Mouse (Mus musculus) liver, adult 2 months (tissue): ENCODE data around the gene Mdc1. TPM values are rescaled to one million over a fixed set of nuclear protein-coding genes. Genes with fewer than 3 reads are reported as not detected.

Experiments
- DNase-seq: peaks from one replicate; pipeline ENCODE4 v3.0.0-alpha.2; 2011; ENCODE audit warnings: low read depth, low spot score; ENCODE audit errors: extremely low read depth
- H3K27ac ChIP-seq: fragments of 200-500 bp; replicated peaks from 2 replicates; pipeline ENCODE4 v1.5.1; 2012; ENCODE audit warnings: low read depth, mild to moderate bottlenecking, control low read depth, inconsistent platforms, low read length; ENCODE audit not compliant: insufficient read depth
- H3K27me3 ChIP-seq: fragments of 200-500 bp; 2 replicates; pipeline ENCODE4 v1.6.1; 2012; ENCODE audit warnings: mild to moderate bottlenecking, moderate library complexity, low read length, inconsistent platforms; ENCODE audit not compliant: control insufficient read depth, insufficient read depth
- H3K36me3 ChIP-seq: fragments of 200-500 bp; 2 replicates; pipeline ENCODE4 v1.6.1; 2012; ENCODE audit warnings: low read length, inconsistent platforms; ENCODE audit not compliant: control insufficient read depth, insufficient read depth
- H3K4me1 ChIP-seq: fragments of 200-500 bp; 2 replicates; pipeline ENCODE4 v1.6.1; 2011; ENCODE audit warnings: low read length; ENCODE audit not compliant: control insufficient read depth, insufficient read depth
- H3K4me3 ChIP-seq: fragments of 200-500 bp; 2 replicates; pipeline ENCODE4 v1.5.1; 2011; ENCODE audit warnings: low read depth, mild to moderate bottlenecking, control low read depth, low read length, moderate library complexity; ENCODE audit not compliant: insufficient read depth
- H3K79me2 ChIP-seq: fragments of 200-500 bp; 2 replicates; pipeline ENCODE4 v1.6.1; 2012; ENCODE audit warnings: inconsistent platforms, mild to moderate bottlenecking, low read length, moderate library complexity; ENCODE audit not compliant: control insufficient read depth, insufficient read depth
- H3K9ac ChIP-seq: fragments of 200-500 bp; 2 replicates; pipeline ENCODE4 v1.6.1; 2012; ENCODE audit warnings: low read depth, mild to moderate bottlenecking, control low read depth, inconsistent platforms, low read length
- CTCF ChIP-seq: fragments of 200-500 bp; IDR thresholded peaks from 2 replicates; pipeline ENCODE4 v1.5.1; 2011; ENCODE audit warnings: low read depth, low read length, control low read depth
- POLR2A ChIP-seq: fragments of 200-500 bp; IDR thresholded peaks from 2 replicates; pipeline ENCODE4 v1.6.1; 2011; ENCODE audit warnings: low read length, control low read depth; ENCODE audit not compliant: insufficient read depth; ENCODE audit errors: extremely low read depth
- WGBS: fragments of 180-500 bp; shearing (Covaris S2); methylation state at CpG from one replicate; pipeline ENCODE4 v1.1.7; 2018; 5-methylcytosine and 5-hydroxymethylcytosine counted together
- polyA plus RNA-seq: library from polyadenylated mRNA; depleted of rRNA; stranded (reverse); fragments of >200 nt; gene quantifications from 2 replicates; pipeline ENCODE4 v1.2.3, GENCODE M21; 2012
- total RNA-seq: library from RNA; depleted of rRNA; stranded (reverse); fragments of >200 nt; gene quantifications from 2 replicates; pipeline ENCODE4 v1.2.3, GENCODE M21; 2014

Gene Mdc1
- total and polyA plus RNA-seq, 2 experiments: 2.4 to 3.0 TPM

DNA sequence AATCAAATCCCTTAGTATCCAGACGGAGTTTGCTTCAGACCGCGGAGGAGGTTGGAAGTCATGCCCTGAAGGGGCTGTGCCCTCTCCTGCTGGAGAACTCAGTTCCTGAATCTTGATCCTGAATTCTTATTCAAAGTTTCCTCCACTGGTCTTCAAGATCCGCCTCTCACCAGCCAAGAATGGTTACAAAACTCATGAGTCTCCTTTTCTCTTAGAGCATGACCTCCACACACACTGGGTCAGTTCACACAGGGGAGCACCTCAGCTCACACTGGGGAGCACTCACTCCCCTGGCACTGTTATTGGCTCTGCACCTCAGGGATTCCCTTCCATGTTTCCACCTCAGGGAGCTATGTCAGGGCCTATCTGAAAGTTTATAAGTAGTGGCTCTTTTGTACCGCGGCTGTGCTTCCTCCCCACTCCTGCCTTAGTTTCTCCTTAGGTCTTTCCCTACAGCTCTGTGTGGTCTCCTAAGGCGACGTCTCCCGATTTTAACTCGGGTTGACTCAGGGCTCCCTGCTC is 23.6 kb downstream of the Mdc1 start:
- peaks cover 6% of the 10 kb centered on the region; the same call in 1 of the 2 replicates for H3K27me3 ChIP-seq
- H3K4me1 ChIP-seq: peaks cover 4% of the 10 kb centered on the region; the same call in 1 of the 2 replicates
- H3K36me3 ChIP-seq: no peaks in the 10 kb centered on the region
- 47% methylated on average over 10 of the region's 10 CpGs for WGBS
- H3K27ac ChIP-seq: no peak overlapping the region
- H3K79me2 ChIP-seq: no peaks in the 10 kb centered on the region
- no peak overlapping the region for H3K9ac ChIP-seq
- 0 out of 2 replicates have a peak overlapping the region, but pooled peaks have one; percentile 77 for H3K4me3 ChIP-seq
- TF ChIP-seq POLR2A (no peak), CTCF (no peak)
- no peak for DNase-seq

DNA sequence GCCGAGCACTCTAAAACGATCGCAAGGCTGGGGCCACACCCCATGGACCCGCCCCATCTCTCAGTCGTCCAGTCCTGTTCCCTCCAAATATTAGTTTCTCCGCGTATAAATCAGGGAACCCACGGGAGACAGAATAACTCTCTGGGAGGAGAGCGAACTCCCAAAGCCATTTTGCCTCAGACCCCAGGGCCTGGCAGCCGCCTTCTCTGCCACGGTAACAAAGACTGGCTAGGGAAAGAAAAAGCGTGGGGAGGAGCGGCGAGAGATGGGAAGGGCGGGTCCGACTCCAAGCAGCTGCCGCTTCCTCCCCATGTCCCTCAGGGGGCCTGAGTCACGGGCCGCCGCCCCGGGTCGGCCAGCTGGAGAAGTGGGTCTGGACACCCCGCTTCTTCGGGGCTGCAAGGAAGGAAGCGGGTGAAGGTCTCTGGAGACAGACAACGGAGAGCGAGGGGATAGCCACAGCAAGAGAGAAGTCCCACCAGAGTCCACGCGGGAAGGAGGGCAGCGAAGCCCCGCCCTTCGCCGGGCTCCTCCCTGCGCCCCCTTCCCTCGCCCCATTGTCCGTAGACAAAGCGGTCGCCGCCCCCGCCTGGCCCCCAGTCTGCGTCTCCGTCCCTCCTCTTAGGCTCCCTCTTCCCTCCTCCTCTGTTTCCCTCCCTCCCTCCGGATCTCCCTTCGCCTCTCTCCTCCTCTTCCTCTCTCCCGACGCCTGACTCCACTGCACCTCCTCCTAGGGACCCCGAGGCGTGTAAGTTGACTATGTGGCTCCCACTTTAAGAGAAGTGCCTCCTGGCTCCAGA is 24.4 kb downstream of the Mdc1 start, which contains the start of gene Ppp1r18:
Ppp1r18 (plus strand) TSS at position 113 of the 800 bp plus-strand sequence.
- H3K36me3 ChIP-seq: no peaks in the 10 kb centered on the region
- TF ChIP-seq POLR2A (no peak), CTCF (no peak)
- 3% methylated on average over 48 of the region's 48 CpGs for WGBS
- H3K27ac ChIP-seq: peak within 1 kb of the TSS; percentile 65
- peaks cover 6% of the 10 kb centered on the region; the same call in 1 of the 2 replicates for H3K27me3 ChIP-seq
- H3K79me2 ChIP-seq: no peaks in the 10 kb centered on the region
- no peak for DNase-seq
- peak within 1 kb of the TSS; percentile 78 for H3K9ac ChIP-seq
- peaks cover 6% of the 10 kb centered on the region for H3K4me1 ChIP-seq
- peak within 1 kb of the TSS; percentile 77 for H3K4me3 ChIP-seq

DNA sequence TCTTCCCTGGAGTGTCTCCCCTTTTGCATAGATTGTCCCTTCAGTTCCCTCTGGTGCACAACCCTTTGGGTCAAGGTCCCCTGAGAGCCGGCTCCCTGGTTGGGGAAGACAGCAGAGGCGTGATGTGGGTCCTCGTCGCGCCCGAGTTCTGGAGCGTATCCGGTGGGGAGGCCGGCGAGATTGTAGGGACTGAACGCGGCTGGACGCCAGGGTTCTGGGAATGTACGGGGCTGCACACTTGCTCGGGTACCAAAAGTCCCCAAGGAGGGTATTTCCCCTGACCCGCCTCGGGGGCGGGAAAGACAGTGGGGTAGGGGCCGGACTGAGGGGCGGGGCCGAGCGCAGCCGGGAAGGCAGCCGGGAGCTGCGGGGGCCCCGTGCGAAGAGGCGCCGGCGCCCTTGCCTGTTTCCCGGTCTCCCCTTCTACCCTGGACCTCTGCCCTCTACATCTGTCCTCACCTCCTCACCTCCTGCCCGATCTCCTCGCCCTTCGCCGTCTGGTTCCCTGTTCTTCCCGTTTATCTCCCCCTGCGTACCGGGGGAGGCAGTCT is 25.0 kb downstream of the Mdc1 start:
- TF ChIP-seq CTCF: no peak
- 0 out of 2 replicates have a peak, but pooled peaks have one; percentile 5 for TF ChIP-seq POLR2A
- DNase-seq: no peak
- H3K4me1 ChIP-seq: peaks cover 6% of the 10 kb centered on the region

DNA sequence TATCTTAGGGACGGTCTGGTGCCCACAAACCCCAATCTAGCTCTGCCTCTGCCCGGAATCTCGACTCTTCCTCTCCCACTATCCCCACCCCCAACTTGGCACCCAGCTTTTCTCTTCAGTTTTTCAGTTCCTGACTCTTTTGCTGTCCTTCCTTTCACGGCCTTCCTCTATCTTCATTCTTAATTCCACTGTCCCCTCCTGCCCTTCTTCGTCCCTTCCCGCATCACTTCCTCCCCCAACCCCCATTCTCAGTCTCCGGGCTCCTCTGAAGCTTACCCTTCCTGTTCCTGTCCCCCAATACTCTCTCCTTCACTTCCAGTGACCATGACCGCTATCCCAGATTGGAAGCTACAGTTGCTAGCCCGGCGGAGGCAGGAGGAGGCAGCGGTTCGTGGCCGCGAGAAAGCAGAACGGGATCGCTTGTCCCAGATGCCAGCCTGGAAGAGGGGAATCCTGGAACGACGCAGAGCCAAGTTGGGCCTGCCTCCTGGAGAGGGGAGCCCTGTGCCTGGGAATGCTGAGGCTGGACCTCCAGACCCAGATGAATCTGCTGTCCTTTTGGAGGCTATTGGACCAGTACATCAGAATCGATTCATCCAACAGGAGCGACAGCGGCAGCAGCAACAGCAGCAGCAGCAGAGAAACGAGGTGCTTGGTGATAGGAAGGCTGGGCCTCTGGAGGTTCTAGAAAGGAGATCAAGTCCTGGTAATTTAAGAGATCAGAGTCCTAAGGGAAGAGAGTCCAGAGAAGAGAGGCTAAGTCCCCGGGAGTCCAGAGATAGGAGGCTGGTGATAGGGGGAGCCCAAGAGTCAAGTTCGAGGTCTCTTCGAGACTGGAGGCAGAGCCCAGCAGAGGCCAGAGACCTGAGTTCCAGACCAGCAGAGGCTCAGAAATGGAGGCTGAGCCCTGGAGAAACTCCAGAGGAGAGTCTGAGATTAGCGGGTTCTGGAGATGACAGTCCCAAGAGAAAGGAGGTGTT is 25.9 kb downstream of the Mdc1 start:
- TF ChIP-seq POLR2A: no peak
- TF ChIP-seq CTCF: peak; percentile 33; the same call in 1 of the 2 replicates
- Histone ChIP-seq H3K27me3 (peaks cover 6% of the 10 kb centered on the region; the same call in 1 of the 2 replicates), H3K4me1 (peaks cover 6% of the 10 kb centered on the region)

More for the DNA sequence above, 25.0 kb downstream of the Mdc1 start:
- Histone ChIP-seq H3K4me3 (peak overlapping the region; percentile 77), H3K27me3 (peaks cover 6% of the 10 kb centered on the region; the same call in 1 of the 2 replicates), H3K27ac (peak overlapping the region; percentile 65), H3K9ac (peak overlapping the region; percentile 78), H3K79me2 (no peaks in the 10 kb centered on the region), H3K36me3 (no peaks in the 10 kb centered on the region)
- 2% methylated on average over 38 of the region's 38 CpGs for WGBS

DNA sequence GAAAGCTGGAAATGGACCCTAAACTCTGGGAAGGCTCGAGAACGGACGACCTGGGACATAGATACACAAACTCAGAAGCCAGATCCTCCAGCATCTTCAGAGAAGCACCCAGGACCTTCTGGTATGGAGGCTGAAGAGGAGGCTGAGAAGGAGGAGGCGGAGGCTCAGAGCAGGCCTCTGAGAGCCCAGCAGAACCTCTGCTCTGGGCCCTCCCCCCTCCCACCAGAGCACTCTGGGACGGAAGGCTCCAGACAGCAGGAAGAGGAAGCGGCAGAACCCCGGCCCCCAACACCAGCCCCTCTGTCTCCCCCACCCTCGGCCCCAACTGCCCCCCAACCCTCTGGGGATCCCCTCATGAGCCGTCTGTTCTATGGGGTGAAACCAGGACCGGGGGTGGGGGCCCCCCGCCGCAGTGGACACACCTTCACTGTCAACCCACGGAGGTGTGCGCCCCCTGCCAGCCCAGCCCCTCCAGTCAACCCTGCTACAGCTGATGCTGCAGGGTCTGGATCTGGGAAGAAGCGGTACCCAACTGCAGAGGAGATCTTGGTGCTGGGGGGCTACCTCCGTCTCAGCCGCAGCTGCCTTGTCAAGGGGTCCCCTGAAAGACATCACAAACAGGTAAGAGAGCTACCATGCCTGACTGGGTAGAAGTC is 27.0 kb downstream of the Mdc1 start:
- no peak for TF ChIP-seq POLR2A
- no peak for TF ChIP-seq CTCF
- Histone ChIP-seq H3K79me2 (no peaks in the 10 kb centered on the region), H3K9ac (peak overlapping the region; percentile 87), H3K4me1 (peaks cover 6% of the 10 kb centered on the region), H3K27me3 (peaks cover 6% of the 10 kb centered on the region; the same call in 1 of the 2 replicates), H3K4me3 (peak overlapping the region; percentile 77), H3K27ac (peak overlapping the region; percentile 84), H3K36me3 (no peaks in the 10 kb centered on the region)
- 54% methylated on average over 17 of the region's 17 CpGs for WGBS
- DNase-seq: peak; percentile 10

More for the DNA sequence above, 25.9 kb downstream of the Mdc1 start:
- peak; percentile 24 for DNase-seq
- H3K36me3 ChIP-seq: no peaks in the 10 kb centered on the region
- H3K9ac ChIP-seq: peak overlapping the region; percentile 78
- H3K27ac ChIP-seq: peak overlapping the region; percentile 65
- no peaks in the 10 kb centered on the region for H3K79me2 ChIP-seq
- peak overlapping the region; percentile 77 for H3K4me3 ChIP-seq
- 28% methylated on average over 26 of the region's 26 CpGs for WGBS
